ENCODE assay signal across 21 mouse cellular contexts in the genomic region with DNA sequence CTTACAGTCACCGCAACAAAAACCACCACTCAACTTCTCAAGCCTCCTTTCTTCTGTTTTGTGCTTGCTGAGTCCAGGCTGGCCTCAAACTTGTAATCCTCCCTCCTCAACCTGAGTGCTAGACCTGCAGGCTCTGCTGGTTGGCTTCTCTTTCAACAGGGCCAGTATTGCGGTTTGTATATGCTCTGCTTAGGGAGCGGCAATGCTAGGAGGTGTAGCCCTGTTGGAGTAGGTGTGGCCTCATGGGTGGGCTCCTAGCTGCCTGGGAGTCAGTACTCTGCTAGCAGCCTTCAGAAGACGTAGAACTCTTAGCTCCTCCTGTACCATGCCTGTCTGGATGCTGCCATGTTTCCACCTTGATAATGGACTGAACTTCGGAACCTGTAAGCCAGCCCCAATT.
"Had no signal": no experiment of that assay in that cellular context is flagged by ENCODE, and none has a peak within 500 bp of the region (broad histone marks: within the 10 kb centered on the region; RNA-seq: fewer than 3 reads in every experiment).

No protein-coding gene starts in this region.

- H3K4me3 ChIP-seq: kidney, embryonic 15.5 days; limb, embryonic 10.5 days; limb, embryonic 13.5 days; liver, embryonic 12.5 days; liver, embryonic 15.5 days; lung, embryonic 15.5 days; midbrain, embryonic 10.5 days; midbrain, embryonic 13.5 days; myocyte; neural tube, embryonic 13.5 days had no signal

- H3K27me3 ChIP-seq: kidney, embryonic 15.5 days; limb, embryonic 13.5 days; liver, embryonic 12.5 days; liver, embryonic 15.5 days; lung, embryonic 15.5 days; midbrain, embryonic 13.5 days; neural tube, embryonic 13.5 days had no signal

- H3K4me1 ChIP-seq: kidney, embryonic 15.5 days; limb, embryonic 10.5 days; limb, embryonic 13.5 days; liver, embryonic 12.5 days; liver, embryonic 15.5 days; lung, embryonic 15.5 days; midbrain, embryonic 13.5 days; neural tube, embryonic 13.5 days had no signal

- H3K9ac ChIP-seq: kidney, embryonic 15.5 days; limb, embryonic 13.5 days; liver, embryonic 12.5 days; liver, embryonic 15.5 days; lung, embryonic 15.5 days; midbrain, embryonic 13.5 days; neural tube, embryonic 13.5 days had no signal

- DNase-seq: kidney, adult 8-10 months; kidney, postnatal 10 days; kidney, postnatal 36 days; liver; lung, adult 18-20 months; retina, postnatal 1 day; right cerebral cortex, postnatal 25 days; spleen, adult 18-20 months; thymus, postnatal 25 days had no signal

- H3K9me3 ChIP-seq: kidney, embryonic 15.5 days; limb, embryonic 10.5 days; limb, embryonic 13.5 days; liver, embryonic 12.5 days; liver, embryonic 15.5 days; lung, embryonic 15.5 days; midbrain, embryonic 10.5 days; midbrain, embryonic 13.5 days; neural tube, embryonic 13.5 days had no signal

- ATAC-seq: liver, embryonic 12.5 days; midbrain, embryonic 13.5 days; midbrain, embryonic 16.5 days had no signal

- H3K4me2 ChIP-seq: kidney, embryonic 15.5 days; limb, embryonic 13.5 days; liver, embryonic 12.5 days; liver, embryonic 15.5 days; lung, embryonic 15.5 days; midbrain, embryonic 13.5 days; neural tube, embryonic 13.5 days had no signal

- H3K27ac ChIP-seq: kidney, embryonic 15.5 days; limb, embryonic 10.5 days; limb, embryonic 13.5 days; liver, embryonic 12.5 days; liver, embryonic 15.5 days; lung, embryonic 15.5 days; macrophage; midbrain, embryonic 10.5 days; midbrain, embryonic 13.5 days; neural tube, embryonic 13.5 days had no signal
